Mouse (Mus musculus) cerebellum, postnatal 36 days (tissue): ENCODE measurements around the gene Gm5105.

Experiments used
- DNase-seq, 2 experiments: peaks; one replicate each; pipeline ENCODE4 v3.0.0; 2021 to 2022; ENCODE audit warnings: mixed read lengths in 2 of 2

Gene Gm5105

DNA sequence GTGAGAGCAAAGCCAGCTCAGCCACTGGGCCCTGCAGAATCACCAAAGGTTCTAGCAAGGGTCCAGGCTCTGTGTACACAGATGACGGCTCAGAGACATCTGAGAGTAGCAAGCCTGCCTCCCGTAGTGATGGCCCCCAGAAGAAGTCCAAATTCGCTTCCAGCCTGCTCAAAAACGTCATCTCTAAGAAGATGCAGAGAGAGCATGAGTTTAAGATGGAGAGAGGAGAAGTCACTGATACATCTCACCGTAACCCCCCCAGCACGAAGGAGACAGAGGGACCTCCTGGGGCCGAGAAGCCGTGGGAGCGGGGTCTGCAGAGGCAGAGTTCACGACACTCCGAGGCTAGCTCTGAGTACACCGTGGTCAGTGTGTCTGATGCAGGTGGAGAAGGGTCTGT, at the start of gene Gm5105:
Gm5105 (minus strand) TSS at position 101 of the 400 bp plus-strand sequence.
- DNase-seq = no peak

DNA sequence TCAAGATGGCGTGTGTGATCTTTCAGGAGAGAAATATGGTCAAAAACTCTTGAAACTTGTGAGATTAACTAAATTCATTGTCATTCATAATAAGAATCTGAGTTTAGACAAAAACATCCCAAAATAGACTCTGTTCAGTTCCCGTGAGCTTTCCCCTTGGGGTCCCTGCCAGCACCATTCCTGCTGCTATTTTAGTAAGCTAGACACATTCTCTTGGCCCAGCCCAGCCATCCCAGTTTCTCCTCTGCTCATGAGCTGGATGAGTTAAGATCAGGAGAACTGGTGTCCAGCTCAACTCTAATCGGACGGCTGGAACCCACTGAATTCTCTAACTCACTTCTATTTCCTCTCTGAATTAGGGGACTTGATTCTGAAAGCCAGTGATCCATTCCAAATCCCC, 49.7 kb upstream of the Gm5105 start:
- no peak for DNase-seq

DNA sequence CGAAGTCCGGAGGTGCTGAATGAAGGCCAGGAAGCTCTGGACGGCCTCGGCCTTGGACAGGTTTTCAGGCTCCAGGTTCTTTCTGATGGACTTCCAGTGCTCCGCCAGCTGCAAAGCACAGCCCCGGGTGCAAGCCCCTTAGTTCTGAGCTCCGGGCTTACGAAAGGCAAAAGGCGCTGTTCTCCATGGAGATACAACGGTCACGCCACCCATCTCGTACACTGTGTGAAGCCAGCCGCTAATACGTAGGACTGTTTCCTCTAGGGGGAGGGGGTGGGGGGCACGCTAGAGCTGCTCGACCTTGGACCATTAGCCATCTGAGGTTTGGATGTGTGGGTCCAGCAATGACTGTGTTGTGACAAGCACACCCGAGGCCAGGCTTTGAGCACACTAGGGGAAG, 46.9 kb upstream of the Gm5105 start:
- no peak for DNase-seq

DNA sequence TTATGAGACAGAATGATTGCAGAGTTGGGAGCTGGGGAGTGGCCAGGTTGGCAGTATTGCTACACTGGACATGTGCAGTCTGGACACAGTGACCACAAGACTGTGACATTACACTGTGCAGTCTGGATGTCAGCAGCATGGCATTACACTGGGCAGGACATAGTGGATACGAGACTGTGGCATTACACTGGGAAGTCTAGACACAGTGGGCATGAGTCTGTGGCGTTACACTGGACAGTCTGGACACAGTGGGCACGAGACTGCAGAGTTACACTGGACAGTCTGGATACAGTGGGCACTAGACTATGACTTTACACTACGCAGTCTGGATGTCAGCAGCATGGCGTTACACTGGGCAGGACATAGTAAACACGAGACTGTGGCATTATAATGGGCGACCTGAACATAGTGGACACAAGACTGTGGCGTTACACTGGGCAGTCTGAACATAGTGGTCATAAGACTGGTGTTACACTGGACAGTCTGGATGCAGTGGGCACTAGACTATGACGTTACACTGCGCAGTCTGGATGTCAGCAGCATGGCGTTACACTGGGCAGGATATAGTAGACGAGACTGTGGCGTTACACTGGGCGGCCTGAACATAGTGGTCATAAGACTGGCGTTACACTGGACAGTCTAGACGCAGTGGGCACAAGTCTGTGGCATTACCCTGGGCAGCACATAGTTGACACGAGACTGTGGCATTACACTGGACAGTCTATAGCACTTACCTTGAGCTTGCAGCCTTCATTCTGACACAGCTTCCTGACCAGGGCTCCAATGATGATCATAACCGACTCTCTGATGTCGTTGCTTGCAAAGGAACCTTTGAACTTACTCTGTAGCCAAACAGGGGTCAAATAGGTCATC, 44.0 kb upstream of the Gm5105 start:
- DNase-seq = no peak

DNA sequence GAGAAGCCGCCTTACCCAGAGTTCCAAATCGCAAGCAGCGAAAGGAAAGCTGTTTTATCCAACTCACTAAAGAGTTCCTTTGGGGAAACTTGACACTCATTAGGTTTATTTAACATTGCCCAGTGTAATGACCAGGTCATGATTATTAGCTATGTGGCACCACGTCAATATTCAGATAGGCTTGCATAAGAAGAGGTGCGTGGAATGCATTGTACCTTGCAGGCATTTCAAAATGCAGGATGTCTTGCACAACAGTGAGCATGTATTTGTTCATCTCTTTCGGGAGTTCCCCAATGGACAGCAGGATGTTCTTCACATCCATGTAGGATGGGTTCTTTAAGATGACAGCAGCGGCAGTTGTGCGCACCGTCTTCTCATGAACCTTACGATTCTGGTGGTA, 39.7 kb upstream of the Gm5105 start:
- DNase-seq = no peak

DNA sequence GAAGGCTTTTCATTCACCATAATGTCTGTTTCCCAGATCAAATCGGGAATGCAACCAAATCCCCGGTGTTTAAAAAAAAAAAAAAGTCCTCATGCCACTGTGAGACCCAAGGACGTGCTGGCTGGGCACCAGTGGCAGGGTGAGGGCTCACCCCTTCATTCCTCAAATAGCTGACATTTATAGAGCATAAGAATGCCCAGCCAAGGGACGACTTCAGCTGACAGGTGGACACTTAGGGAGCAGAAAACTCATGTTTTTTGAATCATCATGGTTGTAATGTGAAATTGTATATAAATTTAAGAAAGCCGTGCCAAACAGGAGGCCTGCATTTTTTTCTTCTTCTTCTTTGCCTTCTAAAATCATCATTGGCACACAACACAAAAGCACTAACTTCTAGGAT, 37.9 kb upstream of the Gm5105 start:
- DNase-seq = no peak

DNA sequence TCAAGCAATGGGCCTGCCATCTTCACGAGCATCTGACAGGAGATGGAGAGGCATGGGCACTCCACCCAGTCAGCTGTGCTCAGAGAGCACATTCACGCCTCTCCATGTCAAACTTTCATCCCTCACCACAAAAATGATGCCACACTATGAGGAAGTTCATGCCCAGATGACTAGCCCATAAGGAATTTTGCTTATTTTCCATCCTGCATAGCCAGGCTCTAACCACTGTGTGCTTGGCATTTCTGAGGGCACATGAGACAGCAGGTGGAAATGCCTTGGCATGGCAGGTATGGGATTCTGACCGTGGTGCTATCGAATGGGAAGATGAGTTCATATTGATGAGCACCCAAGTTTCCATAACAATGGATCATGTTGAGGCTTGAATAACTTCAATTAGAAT, 36.5 kb upstream of the Gm5105 start:
- no peak for DNase-seq

DNA sequence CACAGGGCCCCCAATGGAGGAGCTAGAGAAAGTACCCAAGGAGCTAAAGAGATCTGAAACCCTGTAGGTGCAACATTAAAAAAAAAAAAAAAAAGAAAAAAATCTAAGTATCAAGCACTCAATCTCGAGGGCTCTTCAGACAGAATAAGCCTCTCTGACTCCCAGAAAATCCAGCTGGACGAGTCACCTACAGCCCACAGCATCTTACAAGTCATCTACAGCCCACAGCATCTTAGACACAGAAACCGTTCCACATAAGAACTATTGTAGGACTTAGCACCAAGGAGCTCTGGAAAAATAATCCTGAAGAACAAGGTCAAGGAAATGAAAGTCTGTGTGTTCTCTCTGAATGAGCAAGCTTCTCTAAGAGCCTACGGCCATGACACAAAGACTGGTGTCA, 34.7 kb upstream of the Gm5105 start:
- no peak for DNase-seq

DNA sequence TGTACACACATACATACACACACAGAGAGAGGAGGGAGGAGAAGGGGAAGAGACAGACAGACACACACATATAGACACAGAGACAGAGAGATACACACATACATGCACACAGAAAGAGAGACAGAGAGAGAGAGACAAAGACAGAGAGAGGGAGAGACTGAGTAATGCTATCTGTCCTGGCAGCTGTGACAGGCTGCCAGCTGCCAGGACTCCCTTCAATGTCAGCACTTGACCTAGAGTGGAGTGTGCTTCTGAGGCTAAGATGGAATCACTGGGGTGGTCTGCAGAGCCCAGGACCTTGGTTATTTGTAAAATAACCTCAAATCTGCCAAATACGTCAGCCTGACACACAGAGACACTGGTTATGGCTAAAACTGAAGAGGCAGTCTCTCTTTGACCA, 30.5 kb upstream of the Gm5105 start:
- no peak for DNase-seq

DNA sequence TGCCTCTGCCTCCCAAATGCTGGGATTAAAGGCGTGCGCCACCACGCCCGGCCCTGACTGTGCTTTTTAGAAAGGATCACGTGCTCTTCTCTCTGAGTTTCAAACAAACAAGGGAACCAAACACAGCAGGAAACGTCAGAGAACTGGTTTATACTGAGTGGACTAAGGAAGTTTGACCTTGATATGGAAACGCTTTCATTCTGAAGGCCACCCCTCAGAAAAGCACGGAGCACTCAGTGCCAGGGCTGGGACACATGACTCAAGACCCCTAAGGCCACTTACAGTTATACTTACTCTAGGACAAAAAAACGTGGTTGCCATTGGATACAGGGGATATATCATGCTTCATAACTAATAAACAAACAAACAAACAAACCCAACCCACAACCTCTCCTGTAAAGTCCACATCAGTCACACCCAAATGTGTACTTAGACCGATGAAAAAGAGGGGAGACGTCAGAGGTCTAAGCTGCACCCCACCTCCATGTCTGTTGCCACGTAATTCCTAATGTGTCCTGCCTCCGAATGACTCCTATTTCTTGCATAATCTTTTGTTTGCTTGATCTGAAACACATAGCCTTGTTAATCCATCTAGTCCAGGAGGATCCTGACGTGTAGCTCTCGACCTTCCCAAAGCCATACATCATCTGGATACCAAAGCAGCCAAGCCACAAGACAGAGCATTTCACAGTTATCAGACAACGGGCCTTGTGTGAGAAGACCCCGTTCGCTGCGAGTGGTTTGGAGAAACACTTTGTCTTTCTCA, 29.3 kb upstream of the Gm5105 start:
- no peak for DNase-seq

DNA sequence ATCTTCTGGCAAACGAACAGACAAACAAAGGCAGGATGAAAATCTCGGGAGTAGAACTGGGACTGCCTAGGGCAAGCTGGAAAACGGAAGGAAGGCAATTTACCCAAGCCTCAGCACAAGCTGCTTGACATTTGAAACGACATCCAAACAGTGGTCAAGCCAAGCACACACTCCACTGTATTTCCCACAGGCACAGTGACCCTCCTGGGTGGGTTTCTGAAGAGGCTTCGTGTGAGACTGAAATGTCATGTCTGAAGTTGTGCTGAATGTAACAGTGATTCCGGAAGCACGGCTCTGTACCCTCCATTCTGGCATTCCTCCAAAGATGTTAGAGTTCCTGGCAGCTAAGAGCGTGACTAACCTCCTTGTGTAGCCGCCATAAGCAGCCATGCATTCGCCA, 28.5 kb upstream of the Gm5105 start:
- DNase-seq = peak in 1 of 2 experiments; percentile 23

DNA sequence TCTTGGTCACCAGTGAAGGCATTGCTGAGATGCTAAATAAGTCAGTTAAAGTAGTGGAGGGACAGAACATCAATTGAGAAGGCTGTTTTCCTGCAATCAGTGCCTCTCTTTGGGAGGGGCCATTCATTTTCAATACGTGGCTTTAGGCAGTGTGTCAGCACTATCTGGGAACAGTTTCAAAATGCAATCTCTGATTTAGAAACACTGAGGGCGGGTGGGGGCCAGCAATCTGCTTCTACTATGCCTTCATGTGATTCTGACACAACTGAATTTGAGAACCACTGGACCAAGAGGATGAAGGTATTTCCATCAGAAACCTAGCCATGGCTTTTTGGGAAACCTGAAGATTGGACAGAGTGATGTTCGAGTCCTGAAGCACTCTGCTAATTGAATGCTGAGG, 28.1 kb upstream of the Gm5105 start:
- DNase-seq = no peak

DNA sequence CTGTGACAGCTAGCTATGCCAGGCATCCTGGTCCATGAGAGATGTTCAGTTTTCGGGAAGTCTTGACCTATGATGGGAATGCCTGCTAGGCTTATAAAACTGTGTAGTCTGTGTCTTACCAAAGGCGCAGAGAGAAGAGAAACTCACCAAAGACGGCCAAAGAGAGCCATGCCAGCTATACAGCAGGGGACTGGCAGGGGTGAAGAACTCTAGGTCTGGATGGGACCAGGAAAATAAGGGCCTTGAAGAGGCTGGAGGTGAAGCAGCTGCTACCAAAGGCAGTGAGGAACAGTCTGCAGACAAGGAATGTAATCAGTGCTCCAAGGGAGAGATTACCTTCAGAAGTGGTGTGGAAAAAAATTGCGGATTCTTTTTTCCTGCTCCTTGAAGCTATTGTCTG, 16.7 kb upstream of the Gm5105 start:
- DNase-seq = no peak

DNA sequence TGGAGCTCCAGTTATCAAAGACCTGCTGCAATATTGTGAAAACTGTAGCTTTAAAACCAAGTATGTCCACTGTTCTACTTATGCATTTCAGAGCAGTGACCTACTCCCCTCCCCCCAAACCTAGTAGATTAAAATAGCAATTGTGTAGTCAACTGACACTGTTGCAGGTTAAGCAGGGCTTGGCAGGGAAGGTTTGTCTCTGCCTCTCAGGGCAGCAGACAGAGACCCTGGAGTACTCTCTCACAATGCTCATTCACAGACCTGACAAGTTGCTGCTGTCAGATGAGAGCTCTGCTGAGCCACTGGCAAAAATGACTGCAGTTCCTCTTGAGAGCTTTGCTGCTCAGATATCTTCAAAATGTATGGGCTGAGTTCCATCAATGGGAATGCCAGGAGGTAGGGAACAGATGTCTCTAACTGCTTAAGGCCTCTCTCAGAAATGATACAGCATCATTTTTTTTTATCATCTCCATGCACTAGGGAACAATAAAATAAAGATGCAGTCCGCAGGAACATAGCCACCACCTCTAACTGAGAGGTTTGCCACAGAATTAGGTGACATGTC, 16.0 kb upstream of the Gm5105 start:
- peak in 1 of 2 experiments; percentile 43 for DNase-seq

DNA sequence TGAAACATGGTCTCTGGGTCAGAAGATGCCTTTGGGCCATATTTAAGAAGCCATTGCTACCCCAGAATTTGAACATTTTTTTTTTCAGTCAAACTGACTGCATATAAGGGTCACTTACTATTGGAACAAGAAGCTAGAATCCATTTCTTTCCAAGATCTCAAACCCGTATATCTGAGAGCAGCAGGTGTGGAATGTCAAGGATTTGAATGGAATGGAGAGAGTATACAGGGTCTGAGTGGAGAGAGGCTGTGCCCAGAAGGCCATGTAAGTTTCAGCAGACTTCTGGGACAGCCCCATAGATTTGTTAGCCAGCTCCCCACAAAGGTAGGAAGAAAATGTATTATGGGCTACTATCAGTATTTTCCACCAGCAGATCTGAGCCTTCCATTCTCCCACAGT, 11.5 kb upstream of the Gm5105 start:
- no peak for DNase-seq

DNA sequence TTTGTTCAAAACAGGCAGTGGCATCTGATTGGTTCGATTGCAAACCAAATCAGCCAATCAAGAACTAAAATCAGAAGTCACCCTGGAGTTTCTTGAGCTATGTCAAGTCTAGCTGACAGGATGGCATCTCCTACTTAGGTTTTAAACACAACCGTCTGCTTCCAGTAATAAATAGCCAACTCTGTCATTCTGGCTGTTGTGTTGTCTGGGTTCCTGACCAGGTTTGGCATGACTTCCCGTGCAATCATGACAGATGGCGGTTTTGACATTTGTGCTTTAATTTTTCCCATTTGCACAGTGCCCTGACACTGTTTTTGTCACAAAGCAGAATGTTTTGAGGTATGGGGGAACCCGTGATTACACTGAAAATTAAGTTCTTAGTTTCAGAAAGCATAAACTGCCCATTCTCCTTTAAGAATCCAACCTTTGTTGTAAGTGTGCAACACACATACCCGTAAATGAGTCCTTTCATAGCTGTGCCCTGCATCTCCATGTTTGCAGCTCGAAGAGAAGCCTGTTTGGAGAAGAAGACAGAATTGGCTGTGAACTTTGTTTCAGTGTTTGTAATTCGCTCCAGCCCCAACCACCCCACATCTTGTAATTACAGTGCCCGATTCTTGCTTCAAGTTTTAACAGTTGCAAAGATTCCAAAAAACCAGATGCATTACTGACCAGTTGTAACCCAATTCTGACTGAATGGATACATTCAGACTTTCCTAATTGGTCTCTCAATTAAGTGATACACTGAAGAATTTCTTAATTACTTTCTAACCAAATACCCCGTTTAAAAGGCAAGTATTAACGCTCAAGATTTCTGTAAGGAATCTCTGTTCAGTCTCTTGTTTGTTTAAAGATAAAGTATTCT, 10.5 kb upstream of the Gm5105 start:
- peak; percentile 55 to 68 for DNase-seq

DNA sequence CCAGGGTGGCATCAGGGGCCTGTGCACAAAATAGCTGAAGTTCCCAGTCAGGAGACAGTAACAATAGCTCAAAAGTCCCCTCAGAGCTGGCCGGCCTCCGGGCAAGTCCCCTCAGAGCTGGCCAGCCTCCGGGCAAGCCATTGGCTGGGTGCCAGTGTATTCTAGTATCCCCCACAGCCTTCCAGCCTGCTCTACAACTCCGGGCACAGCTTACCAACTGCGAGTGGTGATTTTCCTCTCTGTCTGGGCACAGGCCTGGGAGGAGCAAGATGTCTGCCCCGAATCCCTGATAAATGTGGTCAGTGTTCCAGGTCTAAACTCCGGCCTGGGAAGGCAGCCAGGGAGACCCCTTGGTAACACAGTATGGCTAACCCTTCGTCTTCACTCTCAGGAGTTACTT, 8.0 kb upstream of the Gm5105 start:
- DNase-seq = peak; percentile 34 to 37

DNA sequence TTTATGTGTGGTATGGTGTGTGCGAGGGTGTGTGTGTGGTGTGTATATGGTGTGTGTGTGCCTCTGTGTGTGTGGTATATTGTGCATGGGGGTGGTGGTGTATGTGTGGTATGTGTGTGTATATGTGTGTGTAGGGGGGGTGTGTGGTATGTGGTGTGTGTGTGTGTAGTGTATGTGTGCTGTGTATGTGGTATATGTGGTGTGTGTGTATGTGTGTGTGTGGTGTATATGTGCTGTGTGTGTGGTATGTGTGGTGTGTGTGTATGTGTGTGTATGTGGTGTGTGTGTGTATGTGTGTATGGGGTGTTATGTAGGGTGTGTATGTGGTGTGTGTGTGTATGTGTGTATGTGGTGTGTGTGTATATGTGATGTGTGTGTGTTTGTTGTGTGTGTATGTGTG, 7.0 kb upstream of the Gm5105 start:
- no peak for DNase-seq

DNA sequence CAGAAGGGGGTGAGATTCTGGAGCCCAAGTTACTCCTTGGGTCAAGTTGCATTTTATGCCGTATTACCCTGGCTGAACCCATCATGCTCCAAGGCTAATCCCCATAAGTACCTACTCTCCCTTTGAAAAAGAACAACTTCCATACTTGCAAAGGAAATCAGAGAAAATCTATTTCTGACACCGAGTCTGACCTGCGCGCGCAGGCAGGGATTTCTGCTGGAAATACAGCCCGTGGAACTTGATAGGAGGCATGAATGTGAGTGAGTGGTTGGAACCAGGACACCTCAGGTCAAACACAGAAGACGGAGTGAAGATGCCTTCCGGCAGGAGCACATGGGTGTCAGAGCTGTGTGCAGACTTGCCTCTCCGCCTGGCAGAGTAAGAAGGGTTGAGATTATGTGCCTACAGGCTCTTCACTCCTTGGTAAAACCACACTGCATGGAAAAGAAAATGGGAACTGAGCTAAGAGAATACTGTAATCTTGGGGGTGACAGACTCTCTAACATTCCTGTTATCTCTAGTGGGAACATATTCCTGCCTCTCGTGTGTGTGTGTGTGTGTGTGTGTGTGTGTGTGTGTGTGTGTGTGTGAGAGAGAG, 4.4 kb upstream of the Gm5105 start:
- no peak for DNase-seq

DNA sequence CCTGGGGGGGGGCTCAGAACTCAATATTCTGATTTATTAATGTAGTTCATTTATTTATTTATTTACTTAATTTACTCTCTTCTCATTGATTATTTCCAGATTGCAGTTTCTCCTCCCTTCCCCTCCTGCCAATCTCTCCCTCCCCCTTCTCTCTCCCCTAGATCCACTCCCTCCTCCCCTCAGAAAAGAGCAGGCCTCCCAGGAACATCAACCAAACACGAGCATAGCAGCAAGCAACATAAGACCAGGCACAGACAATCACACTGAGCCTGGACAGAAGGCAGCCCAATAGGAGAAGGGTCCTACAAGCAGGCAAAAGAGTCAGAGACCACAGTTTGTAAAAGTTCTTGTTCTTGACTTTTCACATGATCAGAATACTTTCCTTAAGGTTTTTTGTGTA, 3.8 kb upstream of the Gm5105 start:
- no peak for DNase-seq

DNA sequence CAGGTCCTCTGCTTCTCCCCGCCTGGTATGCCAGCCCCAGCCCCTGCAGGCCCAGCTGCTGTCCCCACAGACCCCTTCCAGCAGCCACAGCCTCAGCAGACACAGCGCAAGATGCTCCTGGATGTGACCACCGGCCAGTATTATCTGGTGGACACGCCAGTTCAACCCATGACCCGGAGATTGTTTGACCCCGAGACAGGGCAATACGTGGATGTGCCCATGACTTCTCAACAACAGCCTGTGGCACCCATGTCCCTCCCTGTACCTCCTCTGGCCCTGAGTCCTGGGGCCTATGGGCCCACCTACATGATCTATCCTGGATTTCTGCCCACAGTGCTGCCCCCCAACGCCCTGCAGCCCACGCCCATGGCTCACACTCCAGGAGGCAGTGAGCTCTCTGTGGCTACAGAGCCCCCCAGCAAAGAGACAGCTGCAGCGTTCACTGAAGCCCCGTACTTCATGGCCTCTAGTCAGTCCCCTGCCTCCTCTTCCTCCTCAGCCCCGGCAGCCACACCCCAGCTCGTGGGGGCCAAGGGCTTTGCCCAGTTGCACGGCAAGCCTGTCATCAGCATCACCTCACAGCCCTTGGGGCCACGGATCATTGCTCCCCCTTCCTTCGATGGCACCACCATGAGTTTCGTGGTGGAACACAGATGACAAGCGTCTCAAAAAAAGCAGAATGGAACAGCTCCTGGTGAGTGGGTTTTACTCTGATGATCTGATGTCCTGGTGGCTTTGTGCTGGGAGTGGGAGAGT, 2.7 kb upstream of the Gm5105 start:
- DNase-seq = no peak

DNA sequence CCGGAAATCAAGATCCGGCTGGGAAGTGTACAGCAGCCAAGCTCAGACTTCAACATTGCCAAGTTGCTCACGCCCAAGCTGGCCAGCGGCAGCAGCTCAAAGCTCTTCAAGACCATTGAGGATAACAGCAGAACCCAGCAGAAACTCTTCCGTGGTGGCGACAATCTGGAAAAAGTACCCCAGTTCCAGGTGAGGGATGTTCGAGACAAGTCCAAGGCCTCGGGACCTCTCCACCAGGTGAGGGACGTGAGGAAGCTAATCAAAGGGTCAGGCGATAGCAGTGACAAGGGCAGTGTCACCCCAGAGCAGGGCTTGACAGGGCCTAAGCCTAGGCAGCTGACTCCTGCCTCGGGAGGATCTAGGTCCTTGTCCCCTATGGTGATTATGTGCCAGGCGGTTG, 915 bp upstream of the Gm5105 start:
- DNase-seq = no peak
